ENCODE assay signal across 17 mouse cellular contexts in the genomic region with DNA sequence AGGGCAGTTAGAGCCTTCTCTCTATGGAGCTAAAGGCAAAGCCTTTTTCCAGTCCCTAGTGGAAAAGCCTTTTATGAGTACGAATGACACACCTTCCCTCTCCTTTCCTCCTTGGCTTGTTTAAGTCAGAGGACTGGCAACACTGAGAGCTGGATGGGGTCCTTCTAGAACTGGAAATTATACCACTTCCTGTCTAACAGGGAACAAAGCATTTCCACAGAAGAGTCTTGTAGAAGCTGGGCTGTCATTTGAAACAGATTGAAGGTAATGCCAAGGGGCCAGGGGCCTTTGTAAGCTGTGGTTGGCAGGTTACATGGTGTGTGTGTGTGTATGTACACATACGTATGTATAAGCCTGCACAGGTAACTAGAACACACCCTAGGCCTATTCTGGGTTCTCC.
"Had no signal": no experiment of that assay in that cellular context is flagged by ENCODE, and none has a peak within 500 bp of the region (broad histone marks: within the 10 kb centered on the region; RNA-seq: fewer than 3 reads in every experiment).

No protein-coding gene starts in this region.

- ATAC-seq: liver, postnatal 0 days had no signal

- H3K9me3 ChIP-seq: kidney, embryonic 15.5 days; limb, embryonic 12.5 days; limb, embryonic 15.5 days; lung, embryonic 15.5 days had no signal

- H3K36me3 ChIP-seq: kidney, embryonic 15.5 days; limb, embryonic 12.5 days; limb, embryonic 15.5 days; lung, embryonic 15.5 days had no signal

- H3K4me1 ChIP-seq: kidney, embryonic 15.5 days; limb, embryonic 12.5 days; limb, embryonic 15.5 days; lung, embryonic 15.5 days had no signal

- DNase-seq: kidney, adult 11 months; kidney, adult 8-10 months; kidney, postnatal 10 days; kidney, postnatal 36 days; left cerebral cortex, postnatal 4 days; liver, postnatal 0 days; midbrain, embryonic 14.5 days; thymus, adult 18-20 months; thymus, postnatal 36 days had no signal

- H3K27ac ChIP-seq: kidney, embryonic 15.5 days; limb, embryonic 12.5 days; limb, embryonic 15.5 days; liver, embryonic 14.5 days; lung, embryonic 15.5 days; macrophage had no signal

- H3K4me2 ChIP-seq: kidney, embryonic 15.5 days; limb, embryonic 12.5 days; limb, embryonic 15.5 days; liver, embryonic 11.5 days; lung, embryonic 15.5 days; midbrain, embryonic 11.5 days had no signal

- H3K27me3 ChIP-seq: kidney, embryonic 15.5 days; limb, embryonic 12.5 days; limb, embryonic 15.5 days; lung, embryonic 15.5 days had no signal

- H3K9ac ChIP-seq: kidney, embryonic 15.5 days; limb, embryonic 12.5 days; limb, embryonic 15.5 days; liver, embryonic 14.5 days; liver, postnatal 0 days; lung, embryonic 15.5 days had no signal

- H3K4me3 ChIP-seq: kidney, embryonic 15.5 days; limb, embryonic 12.5 days; limb, embryonic 15.5 days; lung, embryonic 15.5 days had no signal
